Mouse (Mus musculus): ENCODE results near the gene Hoxc11. TPM values are rescaled to one million over a fixed set of nuclear protein-coding genes. Genes with fewer than 3 reads are reported as not detected.

Hoxc11 gene
- polyA plus RNA-seq, 1 experiment: not detected

GRCm38 (mm10) chr15:102962492-102962891 lies 8.3 kb downstream of the Hoxc11 start:
- H3K4me1 ChIP-seq (ENCODE audit: control insufficient read depth, insufficient read depth, low read length): 0 out of 2 replicates have a peak, but pooled peaks cover 2% of the 10 kb centered on the region
- no peak overlapping the region for H3K4me3 ChIP-seq (replicated peaks; ENCODE audit: extremely low read depth, low read depth, low read length)
- 8% methylated on average over 13 of the region's 13 CpGs for WGBS
- no peak for DNase-seq
- no peak for TF ChIP-seq POLR2A (IDR thresholded peaks at IDR 0.05; ENCODE audit: borderline replicate concordance, extremely low read depth, low read depth, low read length)
- TF ChIP-seq CTCF (IDR thresholded peaks at IDR 0.05; ENCODE audit: insufficient read depth, low read length): no peak

- Histone ChIP-seq H3K4me3 (replicated peaks; ENCODE audit: extremely low read depth, low read depth, low read length) (no peak overlapping the region), H3K4me1 (ENCODE audit: control insufficient read depth, insufficient read depth, low read length) (0 out of 2 replicates have a peak, but pooled peaks cover 2% of the 10 kb centered on the region)
- WGBS: 8% methylated on average over 8 of the region's 8 CpGs
- no peak for TF ChIP-seq CTCF (IDR thresholded peaks at IDR 0.05; ENCODE audit: insufficient read depth, low read length)
- no peak for TF ChIP-seq POLR2A (IDR thresholded peaks at IDR 0.05; ENCODE audit: borderline replicate concordance, extremely low read depth, low read depth, low read length)
- no peak for DNase-seq
Measured at GRCm38 (mm10) chr15:102963259-102963658, 9.0 kb downstream of the Hoxc11 start.

GRCm38 (mm10) chr15:102963671-102964640 lies 9.7 kb downstream of the Hoxc11 start:
- H3K4me1 ChIP-seq (ENCODE audit: control insufficient read depth, insufficient read depth, low read length): 0 out of 2 replicates have a peak, but pooled peaks cover 2% of the 10 kb centered on the region
- no peak for DNase-seq
- TF ChIP-seq POLR2A (IDR thresholded peaks at IDR 0.05; ENCODE audit: borderline replicate concordance, extremely low read depth, low read depth, low read length): no peak
- no peak for TF ChIP-seq CTCF (IDR thresholded peaks at IDR 0.05; ENCODE audit: insufficient read depth, low read length)
- 3% methylated on average over 28 of the region's 28 CpGs for WGBS
- H3K4me3 ChIP-seq (replicated peaks; ENCODE audit: extremely low read depth, low read depth, low read length): no peak overlapping the region

- 0 out of 2 replicates have a peak, but pooled peaks cover 2% of the 10 kb centered on the region for H3K4me1 ChIP-seq (ENCODE audit: control insufficient read depth, insufficient read depth, low read length)
- DNase-seq: no peak
- 9% methylated on average over 26 of the region's 26 CpGs for WGBS
- TF ChIP-seq POLR2A (IDR thresholded peaks at IDR 0.05; ENCODE audit: borderline replicate concordance, extremely low read depth, low read depth, low read length) (no peak), CTCF (IDR thresholded peaks at IDR 0.05; ENCODE audit: insufficient read depth, low read length) (no peak)
- no peak overlapping the region for H3K4me3 ChIP-seq (replicated peaks; ENCODE audit: extremely low read depth, low read depth, low read length)
Measured at GRCm38 (mm10) chr15:102965003-102965891, 11.0 kb downstream of the Hoxc11 start.

GRCm38 (mm10) chr15:102965892-102966775 lies 11.9 kb downstream of the Hoxc11 start:
- no peak overlapping the region for H3K4me3 ChIP-seq (replicated peaks; ENCODE audit: extremely low read depth, low read depth, low read length)
- TF ChIP-seq POLR2A (IDR thresholded peaks at IDR 0.05; ENCODE audit: borderline replicate concordance, extremely low read depth, low read depth, low read length) (no peak), CTCF (IDR thresholded peaks at IDR 0.05; ENCODE audit: insufficient read depth, low read length) (0 out of 2 replicates have a peak, but pooled peaks have one; percentile 16)
- H3K4me1 ChIP-seq (ENCODE audit: control insufficient read depth, insufficient read depth, low read length): 0 out of 2 replicates have a peak, but pooled peaks cover 2% of the 10 kb centered on the region
- no peak for DNase-seq
- 8% methylated on average over 30 of the region's 30 CpGs for WGBS

- Histone ChIP-seq H3K4me1 (ENCODE audit: control insufficient read depth, insufficient read depth, low read length) (0 out of 2 replicates have a peak, but pooled peaks cover 2% of the 10 kb centered on the region), H3K4me3 (replicated peaks; ENCODE audit: extremely low read depth, low read depth, low read length) (no peak within 1 kb of the TSS)
- no peak for DNase-seq
- TF ChIP-seq POLR2A (IDR thresholded peaks at IDR 0.05; ENCODE audit: borderline replicate concordance, extremely low read depth, low read depth, low read length) (no peak), CTCF (IDR thresholded peaks at IDR 0.05; ENCODE audit: insufficient read depth, low read length) (no peak)
- WGBS: 4% methylated on average over 27 of the region's 27 CpGs
Measured at GRCm38 (mm10) chr15:102966776-102967311, 12.6 kb downstream of the Hoxc11 start, which contains the start of gene Hoxc10. Gene Hoxc10, plus strand, starts transcription at chr15:102966796.

- H3K4me3 ChIP-seq (replicated peaks; ENCODE audit: extremely low read depth, low read depth, low read length): no peak within 1 kb of the TSS
- 8% methylated on average over 12 of the region's 12 CpGs for WGBS
- DNase-seq: no peak
- TF ChIP-seq CTCF (IDR thresholded peaks at IDR 0.05; ENCODE audit: insufficient read depth, low read length) (no peak), POLR2A (IDR thresholded peaks at IDR 0.05; ENCODE audit: borderline replicate concordance, extremely low read depth, low read depth, low read length) (no peak)
- H3K4me1 ChIP-seq (ENCODE audit: control insufficient read depth, insufficient read depth, low read length): 0 out of 2 replicates have a peak, but pooled peaks cover 2% of the 10 kb centered on the region
Measured at GRCm38 (mm10) chr15:102967312-102967510, 13.0 kb downstream of the Hoxc11 start, which contains the start of gene Hoxc5. Gene Hoxc5, plus strand, starts transcription at chr15:102967443.
